Mouse (Mus musculus) liver, embryonic 12.5 days (tissue): ENCODE measurements around the gene Chil1. TPM values are rescaled to one million over a fixed set of nuclear protein-coding genes. Genes with fewer than 3 reads are reported as not detected.

Experiments used
- ATAC-seq: fragments of 200-750 bp; cut with Nextera tagmentation; 2 replicates; pipeline ENCODE4 v1.8.0; 2017; ENCODE audit warnings: moderate number of reproducible peaks, mild to moderate bottlenecking, moderate library complexity
- H3K27ac ChIP-seq: fragments of 300-500 bp; sonication (generic); 2 replicates; pipeline ENCODE4 v1.5.1; 2016; ENCODE audit warnings: mild to moderate bottlenecking
- H3K27me3 ChIP-seq: fragments of 300-500 bp; sonication (generic); replicated peaks from 2 replicates; pipeline ENCODE4 v1.6.1; 2016; ENCODE audit warnings: mild to moderate bottlenecking, moderate library complexity
- H3K36me3 ChIP-seq: fragments of 300-500 bp; sonication (generic); 2 replicates; pipeline ENCODE4 v1.6.1; 2016; ENCODE audit warnings: mild to moderate bottlenecking, moderate library complexity
- H3K4me1 ChIP-seq: fragments of 300-500 bp; sonication (generic); 2 replicates; pipeline ENCODE4 v1.6.1; 2016
- H3K4me2 ChIP-seq: fragments of 300-500 bp; sonication (generic); 2 replicates; pipeline ENCODE4 v1.6.1; 2016; ENCODE audit warnings: mild to moderate bottlenecking, moderate library complexity
- H3K4me3 ChIP-seq: fragments of 300-500 bp; sonication (generic); 2 replicates; pipeline ENCODE4 v1.5.1; 2016; ENCODE audit warnings: mild to moderate bottlenecking, moderate library complexity
- H3K9ac ChIP-seq: fragments of 300-500 bp; sonication (generic); 2 replicates; pipeline ENCODE4 v1.6.1; 2016; ENCODE audit warnings: mild to moderate bottlenecking, moderate library complexity
- H3K9me3 ChIP-seq: fragments of 300-500 bp; sonication (generic); replicated peaks from 2 replicates; pipeline ENCODE4 v1.6.1; 2016; ENCODE audit warnings: mild to moderate bottlenecking, moderate library complexity
- WGBS: fragments of 180-500 bp; shearing (Covaris S2); methylation state at CpG from one replicate; pipeline ENCODE4 v1.1.7; 2016; ENCODE audit not compliant: insufficient replicate concordance; 5-methylcytosine and 5-hydroxymethylcytosine counted together
- polyA plus RNA-seq: library from polyadenylated mRNA; unstranded; fragments of >200 nt; fragmentation: Nextera tagmentation; extraction: Ambion mirVana; gene quantifications from 2 replicates; pipeline ENCODE4 v1.2.1, GENCODE M21; 2016

Chil1 gene
- polyA plus RNA-seq, 1 experiment from 2014 or later, result 1.5 TPM

GRCm38 (mm10) chr1:134177976-134178375, 4.0 kb upstream of the Chil1 start:
- Histone ChIP-seq H3K27ac (no peak overlapping the region), H3K4me3 (no peak overlapping the region), H3K4me1 (peaks cover 8% of the 10 kb centered on the region), H3K36me3 (no peaks in the 10 kb centered on the region), H3K9me3 (no peaks in the 10 kb centered on the region), H3K4me2 (no peak overlapping the region), H3K9ac (no peak overlapping the region), H3K27me3 (peaks cover 18% of the 10 kb centered on the region; the same call in 1 of the 2 replicates)
- ATAC-seq, result no peak
- 74% methylated on average over 5 of the region's 5 CpGs for WGBS

- no peak for ATAC-seq
- H3K4me3 ChIP-seq, result no peak overlapping the region
- peaks cover 50% of the 10 kb centered on the region for H3K27me3 ChIP-seq
- 64% methylated on average over 4 of the region's 4 CpGs for WGBS
- no peak overlapping the region for H3K4me2 ChIP-seq
- H3K9ac ChIP-seq, result no peak overlapping the region
- no peak overlapping the region for H3K27ac ChIP-seq
- no peaks in the 10 kb centered on the region for H3K36me3 ChIP-seq
- H3K9me3 ChIP-seq, result no peaks in the 10 kb centered on the region
- peaks cover 5% of the 10 kb centered on the region for H3K4me1 ChIP-seq
Measured at GRCm38 (mm10) chr1:134184089-134184488, 2.1 kb downstream of the Chil1 start.

GRCm38 (mm10) chr1:134188217-134188616, 6.2 kb downstream of the Chil1 start:
- Histone ChIP-seq H3K9me3 (no peaks in the 10 kb centered on the region), H3K36me3 (no peaks in the 10 kb centered on the region), H3K27ac (no peak overlapping the region), H3K27me3 (peaks cover 67% of the 10 kb centered on the region), H3K9ac (no peak overlapping the region), H3K4me1 (0 out of 2 replicates have a peak, but pooled peaks cover 9% of the 10 kb centered on the region), H3K4me3 (no peak overlapping the region), H3K4me2 (no peak overlapping the region)
- no peak for ATAC-seq
- WGBS, result 73% methylated on average over 5 of the region's 5 CpGs

- Histone ChIP-seq H3K4me3 (no peak overlapping the region), H3K27me3 (peaks cover 68% of the 10 kb centered on the region), H3K9me3 (no peaks in the 10 kb centered on the region), H3K27ac (no peak overlapping the region), H3K4me1 (0 out of 2 replicates have a peak, but pooled peaks cover 9% of the 10 kb centered on the region), H3K9ac (no peak overlapping the region), H3K36me3 (no peaks in the 10 kb centered on the region), H3K4me2 (no peak overlapping the region)
- 17% methylated on average over 12 of the region's 12 CpGs for WGBS
- no peak for ATAC-seq
Measured at GRCm38 (mm10) chr1:134188989-134189729, 7.2 kb downstream of the Chil1 start.

- Histone ChIP-seq H3K4me2 (no peak overlapping the region), H3K9ac (no peak overlapping the region), H3K4me3 (no peak overlapping the region), H3K27me3 (peaks cover 68% of the 10 kb centered on the region), H3K36me3 (no peaks in the 10 kb centered on the region), H3K27ac (no peak overlapping the region), H3K4me1 (peaks cover 25% of the 10 kb centered on the region), H3K9me3 (no peaks in the 10 kb centered on the region)
- ATAC-seq, result no peak
- 66% methylated on average over 5 of the region's 5 CpGs for WGBS
Measured at GRCm38 (mm10) chr1:134191192-134191591, 9.2 kb downstream of the Chil1 start.

- Histone ChIP-seq H3K4me3 (no peak overlapping the region), H3K9ac (no peak overlapping the region), H3K27ac (no peak overlapping the region), H3K9me3 (no peaks in the 10 kb centered on the region), H3K27me3 (peaks cover 77% of the 10 kb centered on the region), H3K4me1 (peaks cover 27% of the 10 kb centered on the region), H3K36me3 (no peaks in the 10 kb centered on the region), H3K4me2 (no peak overlapping the region)
- WGBS, result 41% methylated on average over 4 of the region's 4 CpGs
- no peak for ATAC-seq
Measured at GRCm38 (mm10) chr1:134192024-134192423, 10.0 kb downstream of the Chil1 start.

- 41% methylated on average over 1 of the region's 1 CpGs for WGBS
- Histone ChIP-seq H3K27me3 (peaks cover 77% of the 10 kb centered on the region), H3K9ac (no peak within 1 kb of the TSS), H3K36me3 (no peaks in the 10 kb centered on the region), H3K27ac (no peak within 1 kb of the TSS), H3K4me2 (no peak within 1 kb of the TSS), H3K4me1 (peaks cover 27% of the 10 kb centered on the region), H3K9me3 (no peaks in the 10 kb centered on the region), H3K4me3 (no peak within 1 kb of the TSS)
- ATAC-seq, result no peak
Measured at GRCm38 (mm10) chr1:134193126-134193525, 11.2 kb downstream of the Chil1 start, which contains the start of gene Mybph. Gene Mybph, plus strand, starts transcription at chr1:134193448.

GRCm38 (mm10) chr1:134193674-134194197, 11.8 kb downstream of the Chil1 start:
- H3K27me3 ChIP-seq, result peaks cover 71% of the 10 kb centered on the region
- H3K4me3 ChIP-seq, result no peak overlapping the region
- no peaks in the 10 kb centered on the region for H3K36me3 ChIP-seq
- no peak for ATAC-seq
- no peak overlapping the region for H3K4me2 ChIP-seq
- H3K9ac ChIP-seq, result no peak overlapping the region
- H3K4me1 ChIP-seq, result peaks cover 26% of the 10 kb centered on the region
- H3K27ac ChIP-seq, result no peak overlapping the region
- 50% methylated on average over 7 of the region's 7 CpGs for WGBS
- no peaks in the 10 kb centered on the region for H3K9me3 ChIP-seq

GRCm38 (mm10) chr1:134194298-134195022, 12.5 kb downstream of the Chil1 start:
- Histone ChIP-seq H3K36me3 (no peaks in the 10 kb centered on the region), H3K9me3 (no peaks in the 10 kb centered on the region), H3K9ac (no peak overlapping the region), H3K4me2 (no peak overlapping the region), H3K27me3 (peaks cover 69% of the 10 kb centered on the region), H3K27ac (no peak overlapping the region), H3K4me1 (peaks cover 19% of the 10 kb centered on the region), H3K4me3 (no peak overlapping the region)
- ATAC-seq, result no peak
- WGBS, result 63% methylated on average over 16 of the region's 16 CpGs

GRCm38 (mm10) chr1:134195117-134195516, 13.1 kb downstream of the Chil1 start:
- Histone ChIP-seq H3K27me3 (peaks cover 69% of the 10 kb centered on the region), H3K4me2 (no peak overlapping the region), H3K4me1 (peaks cover 18% of the 10 kb centered on the region), H3K27ac (no peak overlapping the region), H3K4me3 (no peak overlapping the region), H3K9me3 (no peaks in the 10 kb centered on the region), H3K36me3 (no peaks in the 10 kb centered on the region), H3K9ac (no peak overlapping the region)
- WGBS, result 33% methylated on average over 2 of the region's 2 CpGs
- ATAC-seq, result no peak

GRCm38 (mm10) chr1:134195571-134195970, 13.6 kb downstream of the Chil1 start:
- no peak for ATAC-seq
- Histone ChIP-seq H3K9me3 (no peaks in the 10 kb centered on the region), H3K4me1 (peaks cover 18% of the 10 kb centered on the region), H3K4me2 (no peak overlapping the region), H3K9ac (no peak overlapping the region), H3K4me3 (no peak overlapping the region), H3K27ac (no peak overlapping the region), H3K27me3 (peaks cover 66% of the 10 kb centered on the region), H3K36me3 (no peaks in the 10 kb centered on the region)
- WGBS, result 8% methylated on average over 3 of the region's 3 CpGs

GRCm38 (mm10) chr1:134195979-134196378, 14.0 kb downstream of the Chil1 start:
- no peak overlapping the region for H3K4me2 ChIP-seq
- no peaks in the 10 kb centered on the region for H3K9me3 ChIP-seq
- H3K4me1 ChIP-seq, result peaks cover 18% of the 10 kb centered on the region
- no peak overlapping the region for H3K4me3 ChIP-seq
- 57% methylated on average over 4 of the region's 4 CpGs for WGBS
- H3K27me3 ChIP-seq, result peaks cover 62% of the 10 kb centered on the region
- no peaks in the 10 kb centered on the region for H3K36me3 ChIP-seq
- ATAC-seq, result no peak
- H3K27ac ChIP-seq, result no peak overlapping the region
- H3K9ac ChIP-seq, result no peak overlapping the region
